Mouse (Mus musculus) v-Abl transformed pro-B cells (cell line): ENCODE measurements at regions not wholly inside any gene's neighbourhood (a gene's known extent, or its start where the extent isn't known, plus 50 kb on each side); places are given as distances from the start of the nearest gene placed in this dataset.

Source experiments
- in situ Hi-C, 2 experiments: fragments of 400-800 bp; cut with MboI; formaldehyde crosslinking; loops; one replicate each; pipeline ENCODE4 v1.15.1; 2025; ENCODE audit not compliant: unreplicated experiment in 2 of 2

- in situ Hi-C loops: no loop called here
Observed at GRCm38 (mm10) chr4:55978539-55978938, 446.3 kb upstream of the Klf4 start.

GRCm38 (mm10) chr4:55976265-55976664, 444.0 kb upstream of the Klf4 start:
- in situ Hi-C loops: no loop called here

GRCm38 (mm10) chr4:55973706-55974105, 441.4 kb upstream of the Klf4 start:
- in situ Hi-C loops: no loop called here

GRCm38 (mm10) chr4:55972235-55972819, 440.1 kb upstream of the Klf4 start:
- in situ Hi-C loops: no loop called here

- in situ Hi-C loops: no loop called here
Observed at GRCm38 (mm10) chr4:55960063-55960462, 427.8 kb upstream of the Klf4 start.

- in situ Hi-C loops: no loop called here
Observed at GRCm38 (mm10) chr4:55953701-55954100, 421.4 kb upstream of the Klf4 start.

- in situ Hi-C loops: no loop called here
Observed at GRCm38 (mm10) chr4:55952220-55952619, 420.0 kb upstream of the Klf4 start.

- in situ Hi-C loops: no loop called here
Observed at GRCm38 (mm10) chr4:55941423-55941822, 409.2 kb upstream of the Klf4 start.

GRCm38 (mm10) chr4:55938383-55938782, 406.1 kb upstream of the Klf4 start:
- in situ Hi-C loops: no loop called here

- in situ Hi-C loops: no loop called here
Observed at GRCm38 (mm10) chr4:55937833-55938232, 405.6 kb upstream of the Klf4 start.

- in situ Hi-C loops: no loop called here
Observed at GRCm38 (mm10) chr4:55929141-55929782, 397.0 kb upstream of the Klf4 start.

- in situ Hi-C loops: no loop called here
Observed at GRCm38 (mm10) chr4:55928670-55929069, 396.4 kb upstream of the Klf4 start.

GRCm38 (mm10) chr4:55928196-55928595, 395.9 kb upstream of the Klf4 start:
- in situ Hi-C loops: no loop called here

GRCm38 (mm10) chr4:55927391-55927790, 395.1 kb upstream of the Klf4 start:
- in situ Hi-C loops: no loop called here

- in situ Hi-C loops: no loop called here
Observed at GRCm38 (mm10) chr4:55924974-55925373, 392.7 kb upstream of the Klf4 start.

GRCm38 (mm10) chr4:55921217-55921616, 389.0 kb upstream of the Klf4 start:
- in situ Hi-C loops: no loop called here

- in situ Hi-C loops: no loop called here
Observed at GRCm38 (mm10) chr4:55894116-55894885, 362.0 kb upstream of the Klf4 start.

- in situ Hi-C loops: no loop called here
Observed at GRCm38 (mm10) chr4:55891656-55892055, 359.4 kb upstream of the Klf4 start.

- in situ Hi-C loops: no loop called here
Observed at GRCm38 (mm10) chr4:55887581-55887980, 355.3 kb upstream of the Klf4 start.

GRCm38 (mm10) chr4:55882541-55882940, 350.3 kb upstream of the Klf4 start:
- in situ Hi-C loops: no loop called here

GRCm38 (mm10) chr4:55875304-55875703, 343.0 kb upstream of the Klf4 start:
- in situ Hi-C loops: no loop called here

GRCm38 (mm10) chr4:55874875-55875274, 342.6 kb upstream of the Klf4 start:
- in situ Hi-C loops: no loop called here
